Mouse (Mus musculus) lung, postnatal 36 days (tissue): ENCODE data around the gene Prrt4.
"Not testable (repeated sequence)": the region's sequence is repeated elsewhere in the genome, so short reads cannot be mapped to it uniquely, and the experiment has no call there.

Experiments used
- DNase-seq: peaks from one replicate; pipeline ENCODE4 v3.0.0; 2022; ENCODE audit warnings: mixed read lengths

Gene Prrt4

DNA sequence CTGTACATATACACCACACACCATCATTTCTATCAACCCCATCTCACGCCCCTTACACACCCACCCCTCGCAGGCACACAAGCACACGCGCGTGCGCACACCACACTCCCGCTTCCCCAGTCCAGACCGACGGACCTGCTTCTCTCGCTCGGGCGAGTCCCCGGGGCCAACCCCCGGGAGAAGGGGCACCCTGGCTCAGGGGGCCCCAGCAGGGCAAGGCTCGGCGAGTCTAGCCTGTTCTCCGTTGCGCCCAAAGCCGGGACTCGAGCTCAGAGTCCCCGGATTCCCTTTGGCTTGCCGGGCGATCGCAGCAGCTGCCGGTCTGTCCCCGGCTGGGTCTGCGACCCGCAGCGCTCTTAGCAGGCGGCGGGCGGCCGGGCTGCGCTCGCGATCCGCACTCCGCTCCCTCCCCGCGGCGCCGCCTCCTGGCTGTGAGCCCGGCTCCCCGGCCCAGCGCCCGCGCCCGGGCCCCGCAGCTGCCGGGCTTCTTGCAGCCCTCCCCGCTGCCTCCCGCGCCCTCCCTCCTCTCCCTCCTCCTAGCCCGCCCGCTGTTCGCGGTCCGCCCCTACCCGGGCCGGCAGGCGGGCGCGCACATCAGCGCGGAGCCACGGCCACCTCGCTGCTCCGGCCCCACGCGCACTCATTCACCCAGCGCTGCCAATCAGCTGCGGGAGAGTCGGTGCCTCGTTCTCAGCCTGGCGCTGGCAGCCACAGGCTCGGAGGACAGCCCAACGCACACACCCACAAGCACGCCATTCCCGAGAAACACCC, at the start of gene Prrt4:
TSS of gene Prrt4 (minus strand) at position 697 of the 771 bp plus-strand sequence.
- DNase-seq = peak; percentile 47

DNA sequence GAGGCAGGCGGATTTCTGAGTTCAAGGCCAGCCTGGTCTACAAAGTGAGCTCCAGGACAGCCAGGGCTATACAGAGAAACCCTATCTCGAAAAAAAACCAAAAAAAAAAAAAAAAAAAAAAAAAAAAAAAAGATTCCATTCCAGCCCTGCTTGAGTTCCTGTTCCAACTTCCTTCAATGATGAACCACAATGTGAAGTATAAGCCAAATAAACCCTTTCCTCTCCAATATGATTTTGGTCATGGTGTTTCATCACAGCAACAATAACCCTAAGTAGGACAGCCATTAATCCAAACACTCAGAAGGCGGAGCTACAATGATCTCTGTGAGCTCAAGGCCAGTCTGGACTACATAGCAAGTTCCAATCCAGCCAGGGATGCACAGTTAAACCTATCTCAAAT, 38.3 kb upstream of the Prrt4 start:
- DNase-seq = not testable (repeated sequence)

DNA sequence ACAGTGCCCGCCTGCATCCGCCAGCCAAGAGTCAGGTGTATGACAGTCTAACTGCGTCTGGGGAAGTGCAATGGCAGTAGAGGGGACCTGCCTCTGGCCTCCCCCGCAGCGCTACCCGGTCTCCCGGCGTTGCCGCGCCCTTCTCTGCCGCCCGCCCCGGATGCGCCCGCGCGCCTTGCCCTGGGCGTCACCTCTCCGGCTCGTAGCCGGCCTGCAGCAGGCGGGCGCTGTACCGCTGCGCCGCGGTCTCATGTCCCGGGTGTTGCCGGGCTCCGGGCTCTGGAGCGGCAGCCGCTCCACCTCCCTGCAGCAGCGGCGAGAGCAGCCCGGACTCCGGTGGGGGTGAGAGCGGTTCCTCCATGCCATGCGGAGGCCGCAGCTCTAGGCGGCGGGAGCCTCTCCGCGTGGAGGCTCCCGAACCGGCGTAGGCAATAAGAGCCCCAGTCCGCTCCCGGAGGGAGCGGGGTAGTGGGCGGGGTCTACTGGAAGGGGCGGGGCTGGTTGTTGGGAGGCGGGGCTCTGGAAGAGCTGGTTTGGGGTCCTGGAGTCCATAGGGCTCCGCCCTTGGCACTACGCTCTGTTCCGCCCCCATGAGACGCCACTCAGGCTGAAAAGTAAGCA, 36.6 kb upstream of the Prrt4 start, which contains the start of gene Impdh1:
TSS of gene Impdh1 (minus strand) at position 484 of the 621 bp plus-strand sequence.
- peak; percentile 91 for DNase-seq

DNA sequence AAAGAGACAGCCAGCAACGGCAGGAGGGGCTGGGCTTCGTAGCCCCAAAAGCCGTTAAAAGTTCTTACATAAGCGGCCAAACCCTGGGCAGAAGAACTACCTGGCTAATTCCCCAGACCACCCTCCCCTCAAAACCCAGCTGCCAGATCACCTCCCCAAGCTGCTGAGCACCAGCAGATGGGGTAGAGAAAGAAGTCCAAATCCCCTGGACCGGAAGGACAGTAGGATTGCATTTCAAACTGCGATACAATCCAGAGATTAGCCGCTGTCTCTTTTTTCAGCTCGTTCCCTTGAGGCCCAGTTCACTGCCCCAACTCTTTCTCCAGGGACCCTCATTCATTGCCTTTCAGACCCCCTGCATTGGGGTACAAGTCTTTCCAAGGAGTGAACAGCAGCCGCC, 35.8 kb upstream of the Prrt4 start:
- DNase-seq = no peak

DNA sequence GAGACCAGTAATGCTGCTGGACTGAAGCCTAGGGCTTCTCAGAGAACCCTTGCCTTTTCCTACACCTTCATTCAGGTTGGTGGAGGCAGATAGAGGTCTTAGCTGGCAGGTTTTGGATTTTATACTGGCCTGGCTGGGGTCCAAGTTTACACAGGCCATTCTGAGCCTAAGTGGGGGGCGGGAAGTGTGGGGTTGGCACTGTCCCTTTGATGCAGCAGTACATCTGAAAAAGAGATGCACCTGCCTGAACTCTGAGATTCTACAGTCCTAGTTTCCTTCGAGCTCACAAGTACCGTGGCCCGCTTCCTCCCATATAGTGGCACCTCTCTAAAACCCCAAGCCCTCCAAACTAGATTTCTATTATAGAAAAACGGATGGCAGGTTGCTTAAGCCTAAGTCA, 35.4 kb upstream of the Prrt4 start:
- DNase-seq = no peak

DNA sequence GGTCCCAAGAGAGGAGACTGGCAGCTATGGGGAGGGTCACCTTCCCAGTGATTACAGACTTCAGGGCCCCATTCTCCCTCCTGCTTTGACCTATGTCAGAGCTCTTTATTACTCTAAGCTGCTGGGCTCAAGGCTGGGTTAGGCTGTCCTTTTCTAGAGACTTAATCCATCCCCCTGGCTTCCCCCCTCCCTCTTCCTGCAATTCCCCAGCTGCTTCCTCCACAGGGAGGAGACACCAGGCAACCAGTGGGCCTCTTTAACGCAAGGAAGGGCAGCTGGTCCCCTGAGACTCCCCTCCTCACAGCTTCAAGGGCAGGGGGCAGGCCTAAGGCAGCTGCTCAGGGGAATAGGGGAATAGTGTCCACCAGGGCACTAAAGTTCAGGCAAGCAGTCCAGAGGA, 34.9 kb upstream of the Prrt4 start:
- DNase-seq = peak; percentile 68

DNA sequence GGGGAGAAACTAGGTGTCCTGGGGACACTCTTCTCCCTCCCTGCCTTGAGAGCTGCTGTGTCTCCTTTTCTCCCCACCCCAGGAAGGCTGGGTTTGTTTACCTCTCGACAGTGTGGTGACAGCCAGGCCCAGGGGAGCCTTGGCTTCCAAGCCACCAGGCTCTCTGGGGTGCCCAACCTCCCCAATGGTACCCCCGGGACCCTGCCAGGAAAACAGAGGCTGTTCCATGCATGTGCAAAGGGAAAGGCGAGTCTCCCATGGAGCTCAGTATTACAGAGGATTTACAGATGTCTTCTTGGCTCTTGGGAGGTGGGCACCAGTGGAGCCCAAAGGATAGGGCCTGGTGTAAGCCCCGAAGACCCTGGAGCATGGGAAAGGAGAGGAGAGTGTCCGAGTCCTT, 34.1 kb upstream of the Prrt4 start:
- no peak for DNase-seq

DNA sequence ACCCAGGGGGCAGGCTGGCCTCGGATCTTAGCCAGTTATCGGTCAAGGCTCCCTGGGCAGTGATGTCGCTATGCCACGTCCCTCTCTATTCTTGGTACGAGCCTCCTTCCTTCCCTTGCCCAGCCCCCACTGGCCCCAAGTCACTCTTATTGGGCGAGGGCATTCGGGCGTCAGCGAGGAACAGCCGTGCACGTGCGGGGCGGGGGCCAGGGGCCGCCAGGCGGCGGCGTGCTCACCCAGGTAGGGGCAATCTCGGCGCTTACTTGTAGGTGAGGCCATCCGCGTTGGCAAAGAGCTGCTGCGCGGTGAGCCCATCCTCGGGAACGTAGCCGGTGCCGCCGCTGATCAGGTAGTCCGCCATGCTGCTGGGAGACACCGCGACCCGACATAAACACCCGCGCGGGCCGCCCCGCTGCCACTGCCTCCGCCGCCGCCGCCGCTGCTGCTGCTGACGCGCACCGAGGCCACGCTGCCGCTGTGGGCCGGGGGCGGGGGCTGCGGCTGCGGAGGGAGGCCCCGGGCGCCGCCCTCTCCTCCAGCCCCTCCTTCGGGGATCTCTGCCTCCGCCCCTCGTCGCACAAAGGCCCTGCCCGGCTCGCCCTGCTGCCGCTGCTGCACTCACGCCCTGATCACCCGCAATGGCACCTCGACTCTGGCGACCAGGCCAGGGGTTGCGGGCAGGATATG, 32.6 kb upstream of the Prrt4 start:
- peak; percentile 90 for DNase-seq

DNA sequence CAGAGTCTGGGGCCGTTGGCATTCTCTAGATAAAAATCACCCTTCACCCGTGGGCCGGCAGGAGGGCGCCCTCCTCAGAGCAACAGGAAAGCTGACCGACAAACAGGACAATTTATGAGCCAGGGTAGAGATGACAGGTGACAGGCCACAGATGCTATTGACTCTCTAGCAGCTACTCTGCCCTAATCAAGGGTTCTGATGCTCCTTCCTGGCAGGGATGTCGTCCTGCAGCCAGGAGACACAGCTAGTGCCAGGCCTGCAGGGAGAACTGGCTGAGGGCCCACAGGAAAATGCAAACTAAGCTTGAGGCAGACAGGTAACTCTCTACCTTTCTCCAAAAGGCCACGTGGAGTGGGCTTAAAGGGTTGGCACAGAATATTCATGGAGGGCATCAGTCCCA, 31.8 kb upstream of the Prrt4 start:
- DNase-seq = no peak

DNA sequence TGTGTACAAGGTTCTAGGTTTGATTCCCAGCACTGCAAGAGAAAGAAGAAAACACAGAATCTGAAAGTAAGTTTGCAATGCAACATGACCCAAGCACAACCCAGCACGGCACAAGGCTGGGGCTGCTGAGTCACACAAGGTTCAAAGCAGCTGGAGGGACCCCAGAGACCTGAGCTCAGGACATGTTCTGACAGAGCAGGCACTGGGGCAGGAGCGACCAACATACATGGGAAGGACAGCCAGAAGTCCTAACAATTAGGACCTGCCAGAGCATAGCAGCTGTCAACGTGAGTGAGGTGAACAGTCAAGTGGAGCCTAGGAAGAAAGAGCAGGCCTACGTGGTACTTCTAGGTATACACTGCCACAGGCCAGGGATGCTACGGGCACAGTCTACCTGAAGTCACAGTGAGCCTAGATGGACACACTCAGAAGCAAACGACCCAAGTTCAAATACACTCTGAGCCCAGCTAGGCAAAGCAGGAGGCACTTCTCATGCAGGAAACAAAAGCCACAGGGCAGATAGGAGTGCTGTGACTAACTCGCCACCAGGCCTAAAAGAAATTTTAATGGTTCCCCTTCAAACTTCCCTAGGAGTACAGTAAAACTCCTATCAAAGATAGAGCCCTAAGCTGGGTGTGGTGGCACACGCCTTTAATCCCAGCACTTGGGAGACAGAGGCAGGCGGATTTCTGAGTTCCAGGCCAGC, 31.0 kb upstream of the Prrt4 start:
- no peak for DNase-seq

DNA sequence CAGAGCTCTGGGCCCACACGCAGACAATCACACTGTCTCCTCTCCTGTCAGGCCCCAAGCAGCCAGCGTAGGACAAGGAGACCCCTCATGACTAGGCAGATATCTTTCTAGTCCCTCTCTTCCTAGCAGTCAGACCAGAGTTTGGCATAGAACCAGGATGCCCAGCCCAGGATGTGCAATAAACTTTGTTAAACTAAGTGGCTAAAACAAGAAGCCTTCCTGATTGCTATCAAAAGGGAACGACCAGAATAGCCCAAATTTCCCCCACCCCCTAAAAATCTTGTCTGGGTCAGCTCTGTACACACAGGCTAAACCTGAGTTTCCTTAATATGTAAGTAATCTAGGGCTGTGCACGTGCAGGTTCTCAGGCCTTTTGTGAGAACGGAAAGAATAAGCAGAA, 28.8 kb upstream of the Prrt4 start:
- DNase-seq = peak; percentile 67

DNA sequence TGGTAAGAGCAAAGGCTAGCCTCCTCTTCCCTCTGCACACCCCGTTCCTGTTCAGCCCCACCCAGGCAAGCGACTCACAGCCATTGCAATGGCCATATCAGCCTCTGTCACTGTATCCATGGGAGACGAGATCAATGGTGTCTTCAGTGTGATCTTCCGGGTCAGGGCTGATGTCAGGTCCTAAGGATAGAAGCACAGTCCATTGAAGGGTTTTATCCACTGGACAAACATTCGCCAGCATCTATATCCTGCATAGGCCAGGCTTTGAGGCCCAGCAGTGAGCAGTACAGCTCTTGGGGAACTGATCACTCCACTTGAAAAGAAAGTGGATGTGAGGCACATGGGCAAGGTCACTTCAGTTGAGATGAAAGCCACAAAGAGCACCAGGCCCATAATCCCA, 27.6 kb upstream of the Prrt4 start:
- no peak for DNase-seq

DNA sequence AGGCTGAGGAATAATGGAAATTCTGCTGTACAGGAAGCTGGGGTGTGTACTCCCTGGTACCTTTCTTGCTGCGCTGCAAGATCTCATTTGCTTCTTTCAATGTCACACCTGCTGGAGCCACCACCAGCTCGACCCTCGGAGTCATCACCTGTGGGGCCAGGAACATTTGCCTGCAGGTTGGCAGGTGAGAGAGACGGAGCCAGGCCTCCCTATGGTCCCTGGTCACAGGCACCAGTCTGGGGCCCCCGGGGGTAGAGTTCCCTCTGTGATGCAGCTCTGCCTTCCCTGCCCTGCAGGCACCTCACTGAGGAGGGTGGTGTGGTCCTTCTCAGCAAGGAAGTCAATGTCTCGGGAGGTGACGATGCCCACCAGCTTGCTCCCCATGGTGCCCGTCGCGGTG, 26.6 kb upstream of the Prrt4 start:
- DNase-seq = no peak

DNA sequence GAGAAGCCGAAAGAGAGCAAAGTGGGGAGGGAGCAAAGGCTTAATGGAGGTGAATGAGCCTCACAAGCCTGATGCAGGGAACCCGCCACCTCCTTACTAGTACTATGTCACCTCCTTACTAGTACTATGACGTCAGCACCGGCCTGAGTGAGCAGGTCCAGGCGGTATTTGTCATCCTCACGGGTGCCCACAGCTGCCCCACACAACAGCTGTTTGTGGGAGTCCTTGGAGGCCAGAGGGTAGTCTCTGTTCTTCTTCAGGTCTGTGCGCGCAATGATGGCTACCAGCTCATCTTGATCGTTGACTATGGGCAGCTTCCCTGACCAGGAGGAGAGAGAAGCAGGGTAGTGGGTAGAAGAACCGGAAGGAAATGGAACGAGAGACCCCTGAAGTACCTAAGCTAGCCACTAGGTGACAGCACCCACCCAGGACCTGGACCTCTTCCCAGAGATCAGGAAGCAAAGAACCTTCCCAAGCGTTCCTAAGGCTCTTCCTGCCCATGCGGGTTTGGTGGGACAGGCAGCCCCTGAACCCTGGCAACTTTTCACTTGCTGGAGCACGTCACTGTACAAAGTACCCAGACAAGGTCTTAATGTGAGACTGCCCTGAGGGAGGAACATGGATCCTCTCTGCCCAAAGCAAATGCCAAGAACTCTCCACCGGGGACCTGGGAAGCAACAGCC, 25.7 kb upstream of the Prrt4 start:
- peak; percentile 70 for DNase-seq

DNA sequence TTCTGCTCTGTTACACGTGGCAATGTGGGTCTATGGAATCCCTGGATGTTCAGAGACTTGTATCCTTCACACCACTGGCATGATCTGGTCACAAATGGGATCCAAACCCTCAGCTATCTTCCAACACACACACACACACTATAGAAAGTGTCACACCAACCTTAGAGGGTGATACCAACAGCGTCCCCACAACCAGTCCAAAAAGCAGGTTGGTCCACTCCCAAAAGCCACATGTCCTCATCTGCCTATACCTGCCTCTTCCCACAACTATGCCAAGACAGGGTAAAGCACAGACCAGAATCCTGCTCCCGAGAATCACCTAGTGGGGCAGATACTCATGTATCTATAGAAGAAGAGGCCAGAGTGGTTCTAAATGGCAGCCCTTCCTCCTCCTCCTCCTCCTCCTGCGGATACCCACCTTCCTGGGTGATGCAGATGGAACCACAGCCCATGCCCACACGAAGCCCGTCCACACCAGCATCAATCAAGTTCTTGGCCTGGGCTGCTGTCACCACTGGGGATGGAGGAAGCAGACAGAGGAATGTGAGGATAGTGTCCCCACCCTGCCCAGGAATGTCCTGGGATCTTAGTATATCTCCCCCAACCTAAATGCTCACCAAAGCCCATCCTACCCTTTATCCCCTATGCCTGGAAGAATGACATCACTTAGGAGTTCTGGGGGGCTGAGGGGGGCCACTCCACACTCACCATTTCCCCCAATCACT, 24.6 kb upstream of the Prrt4 start:
- DNase-seq = no peak

DNA sequence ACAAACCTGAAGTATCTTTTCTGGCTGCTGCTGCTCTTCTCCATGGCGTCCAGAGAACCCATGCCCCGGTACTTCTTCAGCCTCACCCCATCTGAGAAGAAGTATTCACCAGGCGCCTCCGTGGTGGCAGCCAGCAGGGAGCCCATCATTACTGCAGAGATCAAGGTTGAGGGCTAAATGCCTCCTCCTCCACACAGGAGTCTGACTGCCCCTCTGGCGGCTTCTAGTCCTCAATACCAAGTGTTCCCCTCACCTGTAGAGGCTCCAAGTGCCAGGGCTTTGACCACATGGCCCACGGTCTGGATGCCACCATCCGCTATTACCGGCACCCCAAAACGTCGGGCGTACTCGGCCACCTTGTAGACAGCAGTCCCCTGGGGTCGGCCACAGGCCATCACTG, 23.7 kb upstream of the Prrt4 start:
- DNase-seq = no peak

DNA sequence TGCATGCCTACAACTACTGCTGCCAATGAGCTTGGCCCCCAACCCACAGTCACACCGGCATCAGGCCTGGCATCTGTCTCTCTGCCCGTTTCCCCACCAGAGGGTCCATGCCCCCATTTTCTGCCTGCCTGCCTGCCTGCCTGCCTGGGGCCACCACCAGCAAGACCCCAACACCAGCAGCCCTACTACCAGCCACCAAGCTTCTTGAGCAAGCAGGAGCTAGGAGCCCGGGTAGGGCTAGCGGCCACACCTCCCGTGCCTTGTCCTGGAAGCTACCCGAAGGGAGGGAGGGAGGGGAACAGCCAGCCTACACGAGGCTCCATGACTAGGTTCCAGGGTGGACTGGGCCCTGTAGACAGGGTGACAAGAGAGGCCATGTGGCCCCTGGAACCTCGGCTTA, 22.6 kb upstream of the Prrt4 start:
- no peak for DNase-seq

DNA sequence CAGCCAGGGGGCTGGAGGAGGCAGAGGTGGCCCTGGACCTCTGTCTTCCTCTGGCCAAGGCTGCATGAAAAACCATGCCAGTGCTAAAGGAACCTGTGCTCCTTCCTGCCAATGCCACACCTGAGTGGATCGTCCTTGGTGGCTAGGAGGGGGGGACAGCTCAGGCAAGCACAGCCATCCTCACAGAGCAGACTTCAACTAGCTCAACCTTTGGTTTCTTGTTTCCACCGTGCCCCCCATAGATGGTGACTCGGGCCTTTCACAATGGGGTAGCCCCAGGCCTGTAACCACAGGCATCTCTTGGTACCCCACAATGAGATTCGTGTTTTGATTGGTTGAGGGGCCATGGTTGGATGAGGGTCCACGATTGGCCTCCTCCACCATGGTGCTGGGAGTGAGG, 22.0 kb upstream of the Prrt4 start:
- no peak for DNase-seq

DNA sequence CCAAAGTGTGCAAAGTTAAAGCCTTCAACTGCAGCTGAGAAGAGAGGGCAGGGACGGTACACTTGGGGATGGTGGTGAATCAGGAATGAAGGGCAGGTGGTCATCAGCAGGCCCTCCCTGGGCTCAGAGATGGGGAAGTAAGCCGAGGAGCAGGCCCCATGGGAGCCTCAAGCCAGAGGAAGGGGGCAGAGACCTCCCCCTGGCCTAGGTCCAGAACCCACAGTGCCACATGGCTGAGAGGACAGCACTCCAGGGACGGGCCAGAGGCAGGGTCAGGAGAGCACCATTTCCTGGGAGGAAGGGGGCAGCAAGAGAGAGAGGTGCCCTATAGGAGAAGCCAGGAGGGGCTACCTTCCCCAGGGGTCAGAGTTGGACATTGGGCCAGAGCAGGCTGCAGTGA, 21.1 kb upstream of the Prrt4 start:
- DNase-seq = no peak

DNA sequence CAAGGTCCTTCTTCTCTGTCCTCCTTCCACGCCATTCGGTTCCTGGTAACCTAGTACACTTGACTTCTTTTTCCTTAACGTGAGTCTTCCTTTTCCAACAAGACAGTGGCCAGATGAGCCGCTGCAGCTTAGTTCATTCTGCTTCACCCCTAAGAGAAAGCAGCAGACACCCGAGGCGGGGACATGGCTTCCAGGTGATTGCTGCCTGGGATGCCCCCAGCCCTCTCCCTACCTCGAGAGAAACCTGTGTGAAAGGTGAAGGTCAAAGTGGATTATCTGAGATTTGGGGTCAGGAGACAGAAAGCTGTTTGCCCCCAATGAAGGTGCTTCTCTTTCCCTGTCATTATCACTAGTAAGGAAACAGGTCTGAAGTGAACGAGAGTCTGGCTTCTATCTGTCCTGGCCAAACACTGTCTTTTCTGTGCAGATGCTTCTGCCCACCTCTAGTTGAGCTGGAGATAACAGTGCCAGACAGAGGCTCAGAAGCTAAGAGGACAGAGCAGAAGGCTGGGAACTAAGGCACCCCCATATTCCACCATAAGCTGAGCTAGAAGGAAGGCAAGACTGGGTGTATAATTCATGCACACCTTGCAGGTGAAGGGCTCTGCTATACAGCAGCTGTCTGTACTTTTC, 20.0 kb upstream of the Prrt4 start:
- no peak for DNase-seq
